Mouse (Mus musculus) intestine, embryonic 16.5 days (tissue): ENCODE measurements at regions not wholly inside any gene's neighbourhood (a gene's known extent, or its start where the extent isn't known, plus 50 kb on each side); places are given as distances from the start of the nearest gene placed in this dataset.

Source experiments
- ATAC-seq: fragments of 200-750 bp; cut with Nextera tagmentation; 2 replicates; pipeline ENCODE4 v1.8.0; 2017; ENCODE audit warnings: moderate TSS enrichment, moderate library complexity
- H3K27ac ChIP-seq: fragments of 300-500 bp; sonication (generic); 2 replicates; pipeline ENCODE4 v1.5.1; 2014; ENCODE audit warnings: mild to moderate bottlenecking, low read length
- H3K27me3 ChIP-seq: fragments of 300-500 bp; sonication (generic); replicated peaks from 2 replicates; pipeline ENCODE4 v1.6.1; 2014; ENCODE audit warnings: low read length, control low read depth, mixed read lengths; ENCODE audit not compliant: control insufficient read depth, insufficient read depth
- H3K36me3 ChIP-seq: fragments of 300-500 bp; sonication (generic); 2 replicates; pipeline ENCODE4 v1.6.1; 2014; ENCODE audit warnings: low read length, control low read depth; ENCODE audit not compliant: control insufficient read depth, insufficient read depth
- H3K4me1 ChIP-seq: fragments of 300-500 bp; sonication (generic); 2 replicates; pipeline ENCODE4 v1.6.1; 2014; ENCODE audit warnings: low read length, control low read depth, mixed read lengths; ENCODE audit not compliant: control insufficient read depth, insufficient read depth
- H3K4me2 ChIP-seq: fragments of 300-500 bp; sonication (generic); 2 replicates; pipeline ENCODE4 v1.6.1; 2014; ENCODE audit warnings: low read depth, low read length, control low read depth
- H3K4me3 ChIP-seq: fragments of 300-500 bp; sonication (generic); 2 replicates; pipeline ENCODE4 v1.5.1; 2014; ENCODE audit warnings: mild to moderate bottlenecking, low read length
- H3K9ac ChIP-seq: fragments of 300-500 bp; sonication (generic); 2 replicates; pipeline ENCODE4 v1.6.1; 2014; ENCODE audit warnings: low read depth, low read length
- H3K9me3 ChIP-seq: fragments of 300-500 bp; sonication (generic); 2 replicates; pipeline ENCODE4 v1.6.1; 2016; ENCODE audit warnings: low read length, control low read depth; ENCODE audit not compliant: control insufficient read depth
- WGBS: fragments of 180-500 bp; shearing (Covaris S2); extraction: QIAGEN DNeasy Blood & Tissue Kit; methylation state at CpG from one replicate; pipeline ENCODE4 v1.1.7; 2014; 5-methylcytosine and 5-hydroxymethylcytosine counted together

DNA sequence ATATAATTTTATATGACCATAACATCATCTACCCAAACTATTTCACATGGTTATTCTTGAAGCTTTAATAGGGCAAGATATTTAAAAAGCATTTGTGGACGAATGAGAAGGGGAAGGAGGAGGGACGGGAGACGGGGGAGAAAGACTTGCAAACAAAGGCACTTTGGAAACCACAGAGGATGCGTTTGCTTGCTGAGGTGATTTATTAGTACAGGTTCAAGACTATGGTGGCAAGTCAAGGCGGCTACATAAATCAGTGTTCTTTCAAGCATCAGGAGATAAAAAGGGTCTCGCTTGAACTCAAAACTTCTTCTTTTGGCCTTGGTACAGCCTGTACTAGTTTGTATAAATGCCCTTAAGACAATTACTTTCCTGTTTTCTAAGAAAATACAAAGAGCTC is 183.8 kb upstream of the Nr4a3 start:
- no peak for ATAC-seq
- H3K27me3 ChIP-seq = no peaks in the 10 kb centered on the region
- H3K4me2 ChIP-seq = no peak overlapping the region
- H3K9me3 ChIP-seq = no peaks in the 10 kb centered on the region
- no peaks in the 10 kb centered on the region for H3K4me1 ChIP-seq
- no peaks in the 10 kb centered on the region for H3K36me3 ChIP-seq
- no peak overlapping the region for H3K4me3 ChIP-seq
- WGBS = 38% methylated on average over 6 of the region's 6 CpGs
- H3K9ac ChIP-seq = no peak overlapping the region
- no peak overlapping the region for H3K27ac ChIP-seq

DNA sequence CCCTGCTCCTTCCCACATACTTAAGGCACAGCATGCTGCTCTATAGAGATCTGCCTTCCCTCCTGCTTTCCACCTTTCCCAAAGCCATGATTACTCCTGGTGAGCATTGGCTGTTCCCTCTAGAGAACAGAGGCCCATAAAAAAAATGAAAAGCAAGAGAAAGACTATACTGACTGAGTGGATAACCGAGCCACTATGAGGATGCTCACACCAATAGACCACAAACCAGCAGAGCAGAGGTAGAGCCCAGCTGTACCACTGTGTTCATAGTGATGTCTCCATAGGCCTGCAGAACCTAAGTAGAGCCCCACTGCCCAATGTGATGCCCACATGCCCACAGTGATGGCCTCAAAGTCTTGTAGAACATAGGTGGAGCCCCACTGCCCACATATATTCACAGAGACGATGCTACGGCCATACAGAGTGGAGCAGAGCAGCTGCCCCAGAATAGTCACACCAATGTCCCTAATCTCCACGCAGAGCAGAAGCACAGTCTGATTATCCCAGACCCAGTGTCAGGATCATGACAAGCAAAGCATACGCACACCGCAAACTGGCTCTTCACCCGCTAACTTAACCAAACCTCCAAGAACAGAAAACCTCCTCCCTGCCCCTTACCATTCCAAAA is 174.8 kb upstream of the Nr4a3 start:
- Histone ChIP-seq H3K9me3 (no peaks in the 10 kb centered on the region), H3K4me3 (no peak overlapping the region), H3K36me3 (no peaks in the 10 kb centered on the region), H3K4me2 (no peak overlapping the region), H3K27ac (no peak overlapping the region), H3K9ac (no peak overlapping the region), H3K4me1 (no peaks in the 10 kb centered on the region), H3K27me3 (no peaks in the 10 kb centered on the region)
- ATAC-seq = no peak
- WGBS = 85% methylated on average over 7 of the region's 7 CpGs

DNA sequence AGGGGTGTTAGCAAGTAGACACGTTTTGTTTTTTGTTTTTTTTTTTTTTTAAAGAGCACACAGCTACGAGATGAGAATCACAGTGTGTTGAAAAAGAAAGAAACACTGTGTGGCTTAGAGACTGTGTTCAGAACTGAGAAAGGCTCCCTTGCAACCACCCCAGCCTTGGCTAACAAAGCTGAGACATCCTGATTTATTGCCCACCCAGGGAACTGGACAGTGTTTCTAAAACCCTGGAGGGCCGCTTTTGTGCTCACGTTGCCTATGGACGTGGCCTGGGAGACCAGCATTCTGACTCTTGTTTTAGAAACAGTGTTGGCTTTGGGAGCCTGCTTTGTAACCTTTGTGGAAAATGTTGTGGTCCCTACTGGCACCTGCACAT is 174.3 kb upstream of the Nr4a3 start:
- WGBS = 51% methylated on average over 5 of the region's 5 CpGs
- Histone ChIP-seq H3K36me3 (no peaks in the 10 kb centered on the region), H3K4me2 (no peak overlapping the region), H3K27me3 (no peaks in the 10 kb centered on the region), H3K4me1 (no peaks in the 10 kb centered on the region), H3K9ac (no peak overlapping the region), H3K4me3 (no peak overlapping the region), H3K9me3 (no peaks in the 10 kb centered on the region), H3K27ac (no peak overlapping the region)
- ATAC-seq = no peak

- Histone ChIP-seq H3K4me2 (no peak overlapping the region), H3K36me3 (no peaks in the 10 kb centered on the region), H3K27ac (no peak overlapping the region), H3K9me3 (no peaks in the 10 kb centered on the region), H3K4me3 (no peak overlapping the region), H3K4me1 (no peaks in the 10 kb centered on the region), H3K27me3 (no peaks in the 10 kb centered on the region), H3K9ac (no peak overlapping the region)
- WGBS = 55% methylated on average over 9 of the region's 9 CpGs
- no peak for ATAC-seq
These were observed 163.4 kb upstream of the Nr4a3 start for GRCm38 (mm10) chr4:47881560-47881959.

- Histone ChIP-seq H3K9ac (no peak overlapping the region), H3K27me3 (no peaks in the 10 kb centered on the region), H3K4me3 (no peak overlapping the region), H3K9me3 (no peaks in the 10 kb centered on the region), H3K36me3 (no peaks in the 10 kb centered on the region), H3K27ac (no peak overlapping the region), H3K4me1 (no peaks in the 10 kb centered on the region), H3K4me2 (no peak overlapping the region)
- ATAC-seq = no peak
- 56% methylated on average over 10 of the region's 10 CpGs for WGBS
These were observed 162.9 kb upstream of the Nr4a3 start for GRCm38 (mm10) chr4:47882076-47882475.

DNA sequence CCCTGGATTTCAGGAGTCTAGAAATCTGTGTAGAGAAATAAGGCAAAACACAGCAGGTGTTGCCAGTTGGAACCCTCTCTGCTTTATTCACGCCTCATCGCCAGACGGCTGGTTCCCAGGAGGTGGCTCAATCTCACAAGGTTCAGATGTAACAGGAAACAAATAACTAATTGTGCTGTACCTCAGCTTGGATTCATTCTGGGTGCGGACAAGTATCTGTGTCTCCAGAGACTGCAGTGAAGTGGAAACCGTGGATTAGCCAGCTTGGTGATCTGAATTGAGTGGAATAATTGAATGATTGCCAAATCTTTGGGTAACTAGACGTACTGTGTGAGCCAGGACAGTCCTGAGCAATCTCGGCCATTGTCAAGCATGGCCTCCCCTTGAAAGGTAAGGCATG is 145.4 kb upstream of the Nr4a3 start:
- no peaks in the 10 kb centered on the region for H3K27me3 ChIP-seq
- H3K27ac ChIP-seq = no peak overlapping the region
- H3K36me3 ChIP-seq = no peaks in the 10 kb centered on the region
- H3K4me2 ChIP-seq = no peak overlapping the region
- no peak for ATAC-seq
- WGBS = 74% methylated on average over 7 of the region's 7 CpGs
- no peak overlapping the region for H3K9ac ChIP-seq
- H3K9me3 ChIP-seq = no peaks in the 10 kb centered on the region
- H3K4me1 ChIP-seq = no peaks in the 10 kb centered on the region
- no peak overlapping the region for H3K4me3 ChIP-seq

- no peak overlapping the region for H3K4me3 ChIP-seq
These were observed 142.2 kb upstream of the Nr4a3 start for GRCm38 (mm10) chr4:47902749-47903148.

DNA sequence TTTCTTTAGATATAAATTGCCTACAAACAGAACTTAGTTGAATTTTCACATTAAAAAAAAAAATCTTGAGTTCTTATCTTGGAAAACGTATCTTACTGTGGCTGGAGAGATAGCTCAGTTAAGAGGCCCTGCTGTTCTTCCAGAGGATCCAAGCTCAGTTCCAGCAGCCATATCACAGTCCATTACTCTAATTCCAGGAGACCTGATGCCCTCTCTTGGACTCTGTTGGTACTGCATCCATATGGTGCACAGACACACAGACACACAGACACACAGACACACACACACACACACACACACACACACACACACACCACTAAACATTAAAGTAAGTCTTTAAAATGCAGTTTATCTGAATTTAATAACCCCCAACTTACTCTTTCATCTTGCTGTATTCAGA is 132.7 kb upstream of the Nr4a3 start:
- 76% methylated on average over 1 of the region's 1 CpGs for WGBS
- H3K9ac ChIP-seq = no peak overlapping the region
- H3K36me3 ChIP-seq = no peaks in the 10 kb centered on the region
- no peak for ATAC-seq
- no peak overlapping the region for H3K4me3 ChIP-seq
- no peaks in the 10 kb centered on the region for H3K27me3 ChIP-seq
- H3K9me3 ChIP-seq = no peaks in the 10 kb centered on the region
- H3K4me2 ChIP-seq = no peak overlapping the region
- no peak overlapping the region for H3K27ac ChIP-seq
- no peaks in the 10 kb centered on the region for H3K4me1 ChIP-seq

More at GRCm38 (mm10) chr4:47902749-47903148, 142.2 kb upstream of the Nr4a3 start:
- WGBS = 87% methylated on average over 12 of the region's 12 CpGs
- no peak overlapping the region for H3K9ac ChIP-seq
- no peak overlapping the region for H3K27ac ChIP-seq
- no peaks in the 10 kb centered on the region for H3K36me3 ChIP-seq
- ATAC-seq = peak; percentile 83
- no peak overlapping the region for H3K4me2 ChIP-seq
- H3K27me3 ChIP-seq = no peaks in the 10 kb centered on the region
- H3K4me1 ChIP-seq = no peaks in the 10 kb centered on the region
- no peaks in the 10 kb centered on the region for H3K9me3 ChIP-seq

DNA sequence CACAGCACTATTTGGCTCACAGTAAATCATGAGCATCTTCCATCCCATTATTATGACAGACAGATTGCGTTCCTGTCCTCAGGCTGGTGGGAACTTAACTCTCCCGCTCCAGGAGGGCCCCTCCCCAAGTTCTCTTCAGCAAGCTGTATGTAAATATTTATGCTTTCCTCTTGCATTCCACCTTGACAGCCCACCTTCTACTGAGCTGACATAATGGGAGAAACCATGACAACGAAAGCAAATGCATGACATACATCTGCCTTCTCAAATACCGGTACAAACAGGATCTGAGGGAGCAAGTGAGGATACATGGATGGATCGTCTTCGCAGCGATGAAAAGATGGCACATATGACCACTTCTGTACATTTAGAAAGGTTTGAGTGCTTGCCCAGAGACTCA is 125.4 kb upstream of the Nr4a3 start:
- no peak overlapping the region for H3K27ac ChIP-seq
- H3K4me3 ChIP-seq = no peak overlapping the region
- H3K27me3 ChIP-seq = no peaks in the 10 kb centered on the region
- H3K36me3 ChIP-seq = no peaks in the 10 kb centered on the region
- WGBS = 46% methylated on average over 7 of the region's 7 CpGs
- no peaks in the 10 kb centered on the region for H3K9me3 ChIP-seq
- ATAC-seq = no peak
- no peak overlapping the region for H3K4me2 ChIP-seq
- H3K4me1 ChIP-seq = no peaks in the 10 kb centered on the region
- no peak overlapping the region for H3K9ac ChIP-seq

GRCm38 (mm10) chr4:47931464-47931863 is 113.5 kb upstream of the Nr4a3 start:
- ATAC-seq = no peak
- no peaks in the 10 kb centered on the region for H3K4me1 ChIP-seq
- no peak overlapping the region for H3K27ac ChIP-seq
- H3K9ac ChIP-seq = no peak overlapping the region
- WGBS = 87% methylated on average over 2 of the region's 2 CpGs
- H3K4me3 ChIP-seq = no peak overlapping the region
- no peaks in the 10 kb centered on the region for H3K9me3 ChIP-seq
- no peak overlapping the region for H3K4me2 ChIP-seq
- H3K36me3 ChIP-seq = no peaks in the 10 kb centered on the region
- no peaks in the 10 kb centered on the region for H3K27me3 ChIP-seq
